Mouse (Mus musculus): ENCODE data around the gene Calr4. TPM values are rescaled to one million over a fixed set of nuclear protein-coding genes. Genes with fewer than 3 reads are reported as not detected.

Calr4 gene
- polyA plus RNA-seq, 1 experiment from 2014 or later, result not detected

DNA sequence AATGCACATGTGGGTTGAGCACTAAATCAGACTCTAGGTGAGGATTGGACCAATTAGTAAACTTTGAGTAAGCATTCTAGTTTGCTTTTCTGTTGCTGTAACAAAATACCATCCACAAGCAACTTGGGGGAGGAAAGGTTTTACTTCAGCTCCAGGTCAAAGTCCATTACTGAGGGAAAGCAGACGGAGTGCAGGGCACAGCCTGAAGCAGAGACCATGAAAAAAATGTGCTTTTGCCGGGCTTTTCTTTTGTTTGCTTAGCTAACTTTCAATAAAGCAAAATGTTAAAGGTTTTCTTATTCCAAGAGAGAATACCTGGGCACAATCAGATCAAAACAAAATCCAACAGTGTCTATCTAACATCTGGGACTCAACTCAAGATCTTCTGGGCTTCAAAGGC, 32.5 kb downstream of the Calr4 start:
- H3K9me3 ChIP-seq, result no peaks in the 10 kb centered on the region
- H3K4me1 ChIP-seq (replicated peaks), result no peaks in the 10 kb centered on the region
- no peaks in the 10 kb centered on the region for H3K27me3 ChIP-seq (ENCODE audit: insufficient read depth, poor library complexity, severe bottlenecking)
- 68% methylated on average over 2 of the region's 2 CpGs for WGBS
- no peak for DNase-seq (ENCODE audit: low spot score)
- H3K4me3 ChIP-seq, result no peak overlapping the region
- no peaks in the 10 kb centered on the region for H3K36me3 ChIP-seq
- H3K27ac ChIP-seq, result no peak overlapping the region

- no peaks in the 10 kb centered on the region for H3K36me3 ChIP-seq
- no peak for DNase-seq (ENCODE audit: low spot score)
- H3K4me3 ChIP-seq, result no peak overlapping the region
- H3K9me3 ChIP-seq, result no peaks in the 10 kb centered on the region
- WGBS, result 88% methylated on average over 3 of the region's 3 CpGs
- no peak overlapping the region for H3K27ac ChIP-seq
- H3K27me3 ChIP-seq (ENCODE audit: insufficient read depth, poor library complexity, severe bottlenecking), result no peaks in the 10 kb centered on the region
- no peaks in the 10 kb centered on the region for H3K4me1 ChIP-seq (replicated peaks)
Measured at GRCm38 (mm10) chr4:109267452-109267851, 33.2 kb downstream of the Calr4 start.

DNA sequence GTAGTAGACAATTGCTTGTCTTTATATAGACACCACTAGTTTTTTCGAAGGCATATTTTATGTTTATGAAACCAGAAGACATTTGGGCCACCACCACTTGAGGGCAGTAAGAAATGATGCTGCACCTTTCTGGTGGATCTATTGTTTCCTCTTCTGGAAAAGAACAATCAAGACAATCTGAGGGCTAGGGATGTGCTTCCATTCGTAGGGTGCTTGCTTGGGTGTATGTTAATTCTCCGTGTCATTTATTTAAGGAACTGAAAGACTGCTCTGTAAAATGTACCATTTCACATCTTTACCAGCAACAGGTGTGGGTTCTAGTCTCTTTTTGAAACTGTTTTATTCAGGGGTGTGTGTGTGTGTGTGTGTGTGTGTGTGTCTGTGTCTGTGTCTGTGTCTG, 34.6 kb downstream of the Calr4 start:
- no peaks in the 10 kb centered on the region for H3K4me1 ChIP-seq (replicated peaks)
- H3K4me3 ChIP-seq, result no peak overlapping the region
- no peaks in the 10 kb centered on the region for H3K27me3 ChIP-seq (ENCODE audit: insufficient read depth, poor library complexity, severe bottlenecking)
- no peaks in the 10 kb centered on the region for H3K9me3 ChIP-seq
- H3K27ac ChIP-seq, result no peak overlapping the region
- no peaks in the 10 kb centered on the region for H3K36me3 ChIP-seq
- DNase-seq (ENCODE audit: low spot score), result no peak
- WGBS, result 88% methylated on average over 3 of the region's 3 CpGs

- Histone ChIP-seq H3K27ac (no peak overlapping the region), H3K4me3 (no peak overlapping the region), H3K36me3 (no peaks in the 10 kb centered on the region), H3K9me3 (no peaks in the 10 kb centered on the region), H3K4me1 (replicated peaks) (no peaks in the 10 kb centered on the region), H3K27me3 (ENCODE audit: insufficient read depth, poor library complexity, severe bottlenecking) (no peaks in the 10 kb centered on the region)
- DNase-seq (ENCODE audit: low spot score), result no peak
- 94% methylated on average over 4 of the region's 4 CpGs for WGBS
Measured at GRCm38 (mm10) chr4:109271803-109272202, 37.5 kb downstream of the Calr4 start.

DNA sequence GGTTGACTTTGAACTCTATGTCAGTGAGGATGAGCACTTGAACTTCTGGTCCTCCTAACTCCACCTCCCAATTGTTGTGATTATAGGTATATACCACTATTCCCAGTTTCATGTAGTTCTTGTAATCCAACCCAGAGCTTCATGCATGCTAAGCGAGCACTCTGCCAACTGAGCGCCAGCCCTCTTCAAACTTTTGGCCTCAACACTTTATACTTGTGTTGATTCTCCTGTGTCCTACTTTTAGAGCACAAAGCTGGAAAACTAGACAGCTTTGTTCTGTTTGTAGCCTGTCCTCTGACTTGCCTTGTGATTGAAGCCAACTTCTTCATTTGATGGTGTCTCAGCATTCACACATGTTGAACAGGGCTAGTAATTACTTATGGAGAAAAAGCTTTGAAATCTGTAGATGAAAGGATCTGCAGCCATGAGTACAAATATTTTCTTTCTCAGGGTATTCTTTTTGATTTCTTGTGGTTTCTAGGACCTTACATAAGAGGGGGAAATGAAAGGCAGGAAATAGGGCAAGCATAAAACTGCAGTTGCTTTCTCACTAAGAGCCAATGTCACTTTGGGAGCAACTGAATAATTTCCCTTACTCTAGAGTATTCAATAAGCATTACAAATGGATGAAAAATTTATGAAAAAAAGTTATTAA, 39.4 kb downstream of the Calr4 start:
- H3K36me3 ChIP-seq, result no peaks in the 10 kb centered on the region
- H3K4me1 ChIP-seq (replicated peaks), result no peaks in the 10 kb centered on the region
- no peak overlapping the region for H3K27ac ChIP-seq
- no peaks in the 10 kb centered on the region for H3K9me3 ChIP-seq
- WGBS, result 95% methylated on average over 2 of the region's 2 CpGs
- H3K4me3 ChIP-seq, result no peak overlapping the region
- no peak for DNase-seq (ENCODE audit: low spot score)
- no peaks in the 10 kb centered on the region for H3K27me3 ChIP-seq (ENCODE audit: insufficient read depth, poor library complexity, severe bottlenecking)

GRCm38 (mm10) chr4:109279689-109280458, 45.6 kb downstream of the Calr4 start, which contains the start of gene Eps15:
Eps15 (plus strand) TSS chr4:109280268.
- Histone ChIP-seq H3K4me1 (replicated peaks) (peaks cover 18% of the 10 kb centered on the region), H3K9me3 (no peaks in the 10 kb centered on the region), H3K27me3 (ENCODE audit: insufficient read depth, poor library complexity, severe bottlenecking) (peaks cover 9% of the 10 kb centered on the region), H3K27ac (peak within 1 kb of the TSS; percentile 93), H3K36me3 (no peaks in the 10 kb centered on the region), H3K4me3 (peak within 1 kb of the TSS; percentile 94)
- DNase-seq (ENCODE audit: low spot score), result peak; percentile 94
- WGBS, result 3% methylated on average over 44 of the region's 44 CpGs

GRCm38 (mm10) chr4:109280459-109281160, 46.3 kb downstream of the Calr4 start:
- Histone ChIP-seq H3K9me3 (no peaks in the 10 kb centered on the region), H3K36me3 (no peaks in the 10 kb centered on the region), H3K27ac (peak overlapping the region; percentile 93), H3K4me3 (peak overlapping the region; percentile 94), H3K27me3 (ENCODE audit: insufficient read depth, poor library complexity, severe bottlenecking) (peaks cover 9% of the 10 kb centered on the region), H3K4me1 (replicated peaks) (peaks cover 18% of the 10 kb centered on the region)
- WGBS, result under 1% methylated on average over 69 of the region's 85 CpGs
- peak; percentile 47 for DNase-seq (ENCODE audit: low spot score)

GRCm38 (mm10) chr4:109281161-109281560, 46.9 kb downstream of the Calr4 start:
- H3K27me3 ChIP-seq (ENCODE audit: insufficient read depth, poor library complexity, severe bottlenecking), result peaks cover 9% of the 10 kb centered on the region
- peaks cover 18% of the 10 kb centered on the region for H3K4me1 ChIP-seq (replicated peaks)
- H3K4me3 ChIP-seq, result peak overlapping the region; percentile 94
- H3K27ac ChIP-seq, result no peak overlapping the region
- H3K36me3 ChIP-seq, result no peaks in the 10 kb centered on the region
- 11% methylated on average over 4 of the region's 4 CpGs for WGBS
- H3K9me3 ChIP-seq, result no peaks in the 10 kb centered on the region
- no peak for DNase-seq (ENCODE audit: low spot score)

DNA sequence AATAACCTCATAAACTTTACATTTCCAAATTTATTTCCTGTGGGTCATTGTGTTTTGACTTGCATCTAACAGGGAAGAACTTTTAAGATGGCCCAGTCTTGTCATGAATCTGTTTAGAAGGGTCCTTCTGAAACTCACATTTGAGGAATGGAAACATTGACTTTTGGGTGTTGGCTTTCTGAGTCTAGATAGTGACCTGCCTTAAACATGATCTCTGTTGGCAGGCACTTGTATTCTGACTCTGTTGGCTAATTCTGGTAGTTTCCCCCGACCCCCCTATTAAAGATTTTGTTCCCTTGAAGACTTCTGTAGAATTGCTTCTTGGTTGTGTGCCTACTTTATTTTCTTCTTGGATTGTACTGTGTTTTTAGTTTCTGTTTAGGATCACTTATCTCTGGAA, 47.7 kb downstream of the Calr4 start:
- Histone ChIP-seq H3K9me3 (no peaks in the 10 kb centered on the region), H3K27me3 (ENCODE audit: insufficient read depth, poor library complexity, severe bottlenecking) (peaks cover 9% of the 10 kb centered on the region), H3K27ac (no peak overlapping the region), H3K36me3 (no peaks in the 10 kb centered on the region), H3K4me1 (replicated peaks) (peaks cover 18% of the 10 kb centered on the region), H3K4me3 (no peak overlapping the region)
- 91% methylated on average over 1 of the region's 1 CpGs for WGBS
- no peak for DNase-seq (ENCODE audit: low spot score)

- H3K27ac ChIP-seq, result no peak overlapping the region
- H3K4me3 ChIP-seq, result no peak overlapping the region
- no peaks in the 10 kb centered on the region for H3K9me3 ChIP-seq
- H3K36me3 ChIP-seq, result no peaks in the 10 kb centered on the region
- no peaks in the 10 kb centered on the region for H3K4me1 ChIP-seq (replicated peaks)
- DNase-seq (ENCODE audit: low spot score), result no peak
- H3K27me3 ChIP-seq (ENCODE audit: insufficient read depth, poor library complexity, severe bottlenecking), result no peaks in the 10 kb centered on the region
Measured at GRCm38 (mm10) chr4:109294629-109295028, 60.3 kb downstream of the Calr4 start.

- Histone ChIP-seq H3K4me3 (no peak overlapping the region), H3K9me3 (no peaks in the 10 kb centered on the region), H3K27ac (no peak overlapping the region), H3K27me3 (ENCODE audit: insufficient read depth, poor library complexity, severe bottlenecking) (no peaks in the 10 kb centered on the region), H3K36me3 (no peaks in the 10 kb centered on the region), H3K4me1 (replicated peaks) (no peaks in the 10 kb centered on the region)
- WGBS, result 81% methylated on average over 2 of the region's 2 CpGs
- DNase-seq (ENCODE audit: low spot score), result no peak
Measured at GRCm38 (mm10) chr4:109296510-109296909, 62.2 kb downstream of the Calr4 start.

GRCm38 (mm10) chr4:109299136-109299535, 64.9 kb downstream of the Calr4 start:
- Histone ChIP-seq H3K27ac (no peak overlapping the region), H3K27me3 (ENCODE audit: insufficient read depth, poor library complexity, severe bottlenecking) (no peaks in the 10 kb centered on the region), H3K4me1 (replicated peaks) (no peaks in the 10 kb centered on the region), H3K9me3 (no peaks in the 10 kb centered on the region), H3K36me3 (no peaks in the 10 kb centered on the region), H3K4me3 (no peak overlapping the region)
- no peak for DNase-seq (ENCODE audit: low spot score)
